Mouse (Mus musculus) thymus, adult 2 months (tissue): Measurements from ENCODE around the gene Hba-a1.

Experiments used
- CTCF ChIP-seq: fragments of 200-500 bp; IDR thresholded peaks from 2 replicates; pipeline ENCODE4 v1.5.1; 2012; ENCODE audit warnings: mild to moderate bottlenecking, control low read depth, low read length, moderate library complexity, borderline replicate concordance; ENCODE audit not compliant: control insufficient read depth, poor library complexity, insufficient read depth; ENCODE audit errors: extremely low read depth
- POLR2A ChIP-seq: fragments of 200-500 bp; IDR thresholded peaks from 2 replicates; pipeline ENCODE4 v1.6.1; 2012; ENCODE audit warnings: mild to moderate bottlenecking, low read length, control low read depth, moderate library complexity; ENCODE audit not compliant: control insufficient read depth, poor library complexity, insufficient read depth; ENCODE audit errors: extremely low read depth

- TF ChIP-seq CTCF (no peak), POLR2A (no peak)
Measured at GRCm38 (mm10) chr11:32245614-32246013, 37.7 kb upstream of the Hba-a1 start.
